Mouse (Mus musculus): ENCODE data around the gene Nrbp1. TPM values are rescaled to one million over a fixed set of nuclear protein-coding genes. Genes with fewer than 3 reads are reported as not detected.
"Not testable (repeated sequence)": the region's sequence is repeated elsewhere in the genome, so short reads cannot be mapped to it uniquely, and the experiment has no call there.

Gene Nrbp1
- total RNA-seq, 4 experiments from 2014 or later: 85.7 to 104 (median 96.6) TPM

DNA sequence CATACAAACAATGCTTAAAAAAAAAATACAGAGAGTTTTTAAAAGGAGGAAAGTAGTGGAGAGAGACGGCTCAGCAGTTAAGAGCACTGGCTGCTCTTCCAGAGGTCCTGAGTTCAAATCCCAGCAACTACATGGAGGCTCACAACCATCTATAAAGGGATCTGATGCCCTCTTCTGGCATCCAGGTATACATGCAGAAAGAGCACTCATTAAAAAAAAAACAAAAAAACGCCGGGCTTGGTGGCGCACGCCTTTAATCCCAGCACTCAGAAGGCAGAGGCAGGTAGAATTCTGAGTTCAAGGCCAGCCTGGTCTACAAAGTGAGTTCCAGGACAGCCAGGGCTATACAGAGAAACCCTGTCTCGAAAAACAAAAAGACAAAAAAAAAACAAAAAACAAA, 24.1 kb upstream of the Nrbp1 start:
- not testable (repeated sequence) for DNase-seq

GRCm38 (mm10) chr5:31218294-31218693, 22.4 kb upstream of the Nrbp1 start:
- no peak for DNase-seq

GRCm38 (mm10) chr5:31219070-31219469, 21.6 kb upstream of the Nrbp1 start:
- no peak for DNase-seq

DNA sequence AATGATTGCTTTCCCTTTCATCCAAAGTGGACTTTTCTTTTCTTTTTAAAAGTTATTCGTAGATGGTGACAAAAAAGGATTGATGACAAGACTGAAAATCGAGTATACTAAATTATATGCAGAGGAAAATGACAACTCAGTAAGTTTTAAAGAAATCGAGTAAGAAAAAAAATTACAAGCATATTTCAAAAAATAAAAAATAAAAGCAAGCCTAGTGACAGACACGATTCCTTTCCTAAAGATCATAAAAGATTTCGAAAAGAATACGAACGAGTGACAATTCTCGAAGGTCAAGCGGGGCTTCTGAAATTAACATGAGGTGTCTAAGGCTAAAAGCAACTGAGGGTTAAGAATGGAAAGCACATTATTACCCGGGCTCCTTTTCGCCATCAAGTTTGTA, 21.2 kb upstream of the Nrbp1 start:
- DNase-seq: no peak

DNA sequence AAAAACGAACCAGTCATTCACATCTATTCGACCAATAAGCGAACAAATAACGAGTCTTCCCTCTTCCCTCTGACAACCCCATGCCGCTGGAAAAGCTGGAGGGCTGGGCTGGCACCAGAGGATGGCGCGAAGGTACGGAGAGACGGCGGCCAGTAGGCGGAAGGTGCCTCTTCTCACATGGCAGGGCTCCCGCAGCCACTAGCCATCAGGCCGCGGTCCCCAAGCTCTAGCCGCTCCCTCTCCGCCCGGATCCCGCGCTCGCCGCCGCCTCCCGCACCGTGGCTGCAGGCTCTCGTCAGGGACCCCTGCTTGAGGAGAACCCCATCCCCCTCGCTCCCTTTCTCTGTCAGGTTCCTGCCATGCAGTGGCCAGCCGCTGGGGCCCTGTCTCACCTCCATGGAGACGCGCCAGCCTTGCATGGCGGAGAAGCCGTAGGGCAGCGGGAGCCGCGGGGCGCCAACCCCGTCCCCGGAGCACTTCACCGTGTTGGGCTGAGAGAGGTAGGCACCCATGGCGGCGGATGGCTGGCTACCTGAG, 20.7 kb upstream of the Nrbp1 start:
- DNase-seq: no peak

- peak; percentile 95 for DNase-seq
Observed at GRCm38 (mm10) chr5:31220448-31221303, 20.0 kb upstream of the Nrbp1 start, which contains the start of gene Ppm1g. Gene Ppm1g, minus strand, starts transcription at chr5:31220687.

DNA sequence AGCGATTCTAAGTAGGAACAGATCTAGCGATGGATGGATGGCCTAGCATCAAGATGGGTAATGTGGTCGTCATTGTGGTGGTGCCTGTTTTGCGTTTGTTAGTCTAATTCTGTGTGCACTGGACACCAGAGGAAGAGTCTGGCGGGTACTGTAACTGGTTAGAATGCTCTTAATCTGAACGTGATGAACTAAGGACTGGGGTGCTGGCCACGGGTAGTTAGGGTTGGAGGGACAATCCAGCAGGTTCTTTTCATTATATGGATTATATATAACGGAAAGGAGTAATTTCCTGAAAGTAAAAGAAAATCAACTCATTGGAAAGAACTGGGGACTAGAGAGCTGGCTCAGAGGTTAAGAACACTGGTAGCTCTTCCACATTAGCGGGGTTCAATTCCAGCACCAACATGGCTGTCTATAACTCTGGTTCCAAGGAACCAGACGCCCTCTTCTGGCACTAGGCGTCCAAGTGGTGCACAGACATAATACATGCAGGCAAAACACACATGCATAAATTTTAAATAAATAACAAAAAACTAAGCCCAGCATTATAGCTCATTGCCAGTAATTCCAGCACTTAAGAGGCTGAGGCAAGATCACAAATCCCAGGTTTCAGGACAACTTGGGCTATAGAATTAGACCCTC, 19.2 kb upstream of the Nrbp1 start:
- DNase-seq: no peak

DNA sequence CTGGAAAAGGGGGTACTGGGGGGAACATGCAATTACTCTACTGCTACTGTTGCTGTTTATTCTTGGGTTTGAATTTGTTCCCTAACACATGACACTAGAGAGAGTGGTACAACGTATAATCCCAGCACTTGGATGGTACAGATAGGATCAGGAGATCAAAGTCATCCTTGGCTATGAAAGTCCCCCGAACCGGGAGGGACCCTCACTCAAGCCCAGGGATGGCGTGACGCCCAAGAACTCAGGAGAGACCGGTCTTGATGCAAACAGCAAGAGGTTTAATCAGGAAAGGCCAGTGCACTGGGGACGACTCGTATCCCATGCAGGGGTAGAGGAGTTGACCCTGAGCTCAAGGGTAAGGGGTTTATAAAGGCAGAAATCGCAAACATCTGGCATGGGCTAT, 18.0 kb upstream of the Nrbp1 start:
- no peak for DNase-seq

DNA sequence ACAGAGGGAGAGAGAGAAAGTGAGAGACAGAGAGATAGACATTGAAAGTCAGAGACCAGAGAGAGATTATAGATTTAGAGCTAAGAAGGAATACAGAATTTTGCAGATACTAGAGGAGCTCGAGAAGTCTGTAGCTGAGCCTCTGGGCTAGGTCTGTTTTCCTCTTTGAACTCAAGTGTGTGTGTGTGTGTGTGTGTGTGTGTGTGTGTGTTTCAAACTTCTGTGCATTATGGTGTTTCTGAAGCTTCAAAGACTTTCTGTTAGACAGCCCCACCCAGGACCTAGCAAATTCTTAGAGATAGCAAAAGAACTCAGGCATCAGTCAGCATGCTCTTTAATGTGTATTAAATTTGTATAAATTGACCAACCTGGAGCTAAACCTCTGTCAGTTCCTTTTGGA, 14.0 kb upstream of the Nrbp1 start:
- no peak for DNase-seq

GRCm38 (mm10) chr5:31241522-31242034, 914 bp downstream of the Nrbp1 start:
- no peak for DNase-seq

- DNase-seq: no peak
Observed at GRCm38 (mm10) chr5:31242191-31242590, 1.5 kb downstream of the Nrbp1 start.

GRCm38 (mm10) chr5:31250716-31251115, 10.1 kb downstream of the Nrbp1 start:
- no peak for DNase-seq

DNA sequence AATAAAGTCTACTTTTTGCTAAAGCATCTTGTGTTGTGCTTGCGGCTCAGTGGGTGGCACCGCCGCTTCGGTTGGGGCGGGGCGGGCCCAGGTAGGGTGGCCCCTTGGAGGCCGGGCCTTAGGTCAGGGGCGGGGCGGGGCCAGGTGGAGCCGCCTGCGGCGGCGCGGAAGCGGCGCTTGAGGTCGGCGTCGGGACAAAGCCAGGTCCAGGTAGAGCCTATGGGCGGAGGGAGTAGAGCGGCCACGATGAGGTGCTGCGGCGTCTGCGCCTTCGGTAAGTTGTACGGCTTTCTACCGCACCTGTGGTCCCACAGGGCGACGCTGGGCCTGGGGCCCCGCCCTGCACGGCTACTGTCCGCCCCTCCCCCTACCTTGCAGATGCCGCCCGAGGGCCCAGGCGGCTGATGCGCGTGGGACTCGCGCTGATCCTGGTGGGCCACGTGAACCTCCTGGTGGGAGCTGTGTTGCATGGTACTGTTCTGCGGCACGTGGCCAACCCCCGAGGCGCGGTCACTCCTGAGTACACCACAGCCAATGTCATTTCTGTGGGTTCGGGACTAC, 11.0 kb downstream of the Nrbp1 start, which contains the start of gene Krtcap3:
Gene Krtcap3, plus strand, starts transcription at position 151 of the 561 bp plus-strand sequence.
- no peak for DNase-seq

DNA sequence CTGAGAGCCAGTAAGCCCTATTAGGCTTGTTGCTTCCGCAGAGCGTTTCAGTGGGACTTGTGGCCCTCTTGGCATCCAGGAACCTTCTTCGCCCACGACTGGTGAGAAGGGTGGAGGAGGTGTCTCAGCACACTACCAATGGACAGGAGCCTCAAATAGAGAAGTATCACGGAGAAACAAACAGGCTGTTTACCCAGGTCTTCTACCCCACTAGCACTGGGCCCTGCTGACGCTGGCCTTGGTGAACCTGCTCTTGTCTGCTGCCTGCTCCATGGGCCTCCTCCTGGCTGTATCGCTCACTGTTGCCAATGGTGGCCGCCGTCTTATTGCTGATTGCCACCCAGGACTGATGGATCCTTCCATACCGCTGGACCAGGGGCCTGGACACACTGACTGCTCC, 11.5 kb downstream of the Nrbp1 start:
- no peak for DNase-seq

GRCm38 (mm10) chr5:31252795-31253545, 12.3 kb downstream of the Nrbp1 start:
- no peak for DNase-seq

- DNase-seq: no peak
Observed at GRCm38 (mm10) chr5:31253806-31254205, 13.1 kb downstream of the Nrbp1 start.

DNA sequence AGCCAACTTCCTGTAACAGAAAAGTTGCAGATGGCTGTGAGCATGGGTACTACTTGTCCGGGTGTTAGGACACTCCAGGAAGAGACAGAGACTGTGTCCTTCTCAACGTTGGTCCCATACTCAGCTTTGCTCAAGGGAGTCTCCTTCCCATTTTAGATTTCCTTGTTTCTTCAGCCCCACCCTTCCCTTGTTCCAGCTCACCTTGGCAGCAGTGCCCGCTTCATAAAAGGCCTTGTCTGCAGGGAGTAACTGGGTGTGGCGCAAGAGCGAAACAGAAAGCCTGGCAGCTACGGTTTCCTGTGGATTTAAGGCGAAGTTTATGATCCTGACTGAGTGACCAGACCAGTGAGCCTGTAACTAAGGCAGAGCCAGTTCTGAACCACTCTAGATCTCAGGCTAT, 13.8 kb downstream of the Nrbp1 start:
- DNase-seq: peak; percentile 37

- DNase-seq: no peak
Observed at GRCm38 (mm10) chr5:31254901-31255300, 14.2 kb downstream of the Nrbp1 start.

GRCm38 (mm10) chr5:31255381-31255780, 14.7 kb downstream of the Nrbp1 start:
- no peak for DNase-seq

- no peak for DNase-seq
Observed at GRCm38 (mm10) chr5:31255971-31256370, 15.3 kb downstream of the Nrbp1 start.

GRCm38 (mm10) chr5:31257616-31258015, 17.0 kb downstream of the Nrbp1 start:
- DNase-seq: no peak

GRCm38 (mm10) chr5:31266101-31266500, 25.4 kb downstream of the Nrbp1 start:
- no peak for DNase-seq
